23 mouse cellular contexts compared by ENCODE assay signal in the genomic region with DNA sequence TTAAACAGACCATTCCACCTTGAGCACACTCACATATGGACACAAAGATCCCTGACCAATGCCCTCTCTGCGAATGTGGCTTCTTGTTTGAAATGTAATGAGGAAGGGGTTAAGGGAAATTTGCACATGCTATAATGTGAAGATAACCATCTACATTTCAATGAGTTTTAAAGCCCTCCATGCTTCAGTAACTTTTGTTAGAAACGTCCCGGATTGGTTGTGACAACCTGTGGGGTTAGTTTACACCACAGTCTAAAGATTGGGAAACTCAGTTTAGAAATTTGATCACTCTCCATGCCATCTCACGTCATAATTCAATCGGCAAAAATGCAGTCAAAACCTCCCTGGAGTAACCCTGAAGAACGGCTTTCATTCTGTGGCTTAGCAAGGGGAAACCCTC.
DNase-seq lines count a peak whose midpoint lies in the region; ATAC-seq and TF ChIP-seq lines count a peak whose summit lies in the region.
"Had no signal": no experiment of that assay in that cellular context is flagged by ENCODE, and none has a peak within 500 bp of the region (broad histone marks: within the 10 kb centered on the region; RNA-seq: fewer than 3 reads in every experiment).

No protein-coding gene starts in this region.

- no peaks in the 10 kb centered on the region for H3K4me1 ChIP-seq in embryonic facial prominence, embryonic 11.5 days (ENCODE audit: control insufficient read depth, insufficient read depth, low read length)
- H3K4me1 ChIP-seq in embryonic facial prominence, embryonic 10.5 days, result peaks cover 28% of the 10 kb centered on the region
- 0 out of 2 replicates have a peak, but pooled peaks cover 13% of the 10 kb centered on the region for H3K4me1 ChIP-seq in kidney, embryonic 14.5 days (ENCODE audit: control insufficient read depth, insufficient read depth, low read length)
- H3K4me1 ChIP-seq in kidney, embryonic 16.5 days (ENCODE audit: insufficient read depth, low read length), result peaks cover 9% of the 10 kb centered on the region
- no peaks in the 10 kb centered on the region for H3K4me1 ChIP-seq in lung, postnatal 0 days (ENCODE audit: insufficient read depth, low read depth, low read length)
- H3K4me1 ChIP-seq: embryonic facial prominence, embryonic 15.5 days had no signal

- DNase-seq in embryonic facial prominence, embryonic 11.5 days (ENCODE audit: low spot score), result peak; percentile 64
- DNase-seq in embryonic facial prominence, embryonic 10.5 days (ENCODE audit: low spot score), result no peak
- no peak for DNase-seq in kidney, postnatal 4 days
- no peak for DNase-seq in kidney, postnatal 36 days
- DNase-seq in forelimb bud, embryonic 11.5 days (ENCODE audit: low read depth, low spot score), result peak; percentile 41
- no peak for DNase-seq in lung, postnatal 0 days (ENCODE audit: low spot score)
- DNase-seq: adrenal gland, adult 2 months; adrenal gland, postnatal 10 days; adrenal gland, postnatal 25 days; cerebellum, adult 11 months; cerebellum, adult 18-20 months; cerebellum, adult 8-10 months; cerebellum, adult 9-11 months; cerebellum, postnatal 25 days had no signal

- no peak overlapping the region for H3K27ac ChIP-seq in embryonic facial prominence, embryonic 11.5 days (replicated peaks; ENCODE audit: low read depth, low read length)
- H3K27ac ChIP-seq in embryonic facial prominence, embryonic 10.5 days (replicated peaks), result no peak overlapping the region
- H3K27ac ChIP-seq in kidney, embryonic 14.5 days (ENCODE audit: low read depth, low read length), result no peak overlapping the region
- no peak overlapping the region for H3K27ac ChIP-seq in kidney, embryonic 16.5 days (ENCODE audit: low read length)
- no peak overlapping the region for H3K27ac ChIP-seq in lung, postnatal 0 days (ENCODE audit: low read length)
- H3K27ac ChIP-seq: embryonic facial prominence, embryonic 12.5 days; embryonic facial prominence, embryonic 15.5 days; forebrain, embryonic 10.5 days; forebrain, embryonic 12.5 days had no signal

- TF ChIP-seq EP300 in lung, postnatal 0 days (IDR thresholded peaks at IDR 0.05), result no peak

- no peaks in the 10 kb centered on the region for H3K9me3 ChIP-seq in embryonic facial prominence, embryonic 11.5 days (replicated peaks; ENCODE audit: control insufficient read depth, low read length)
- no peaks in the 10 kb centered on the region for H3K9me3 ChIP-seq in embryonic facial prominence, embryonic 10.5 days
- H3K9me3 ChIP-seq in kidney, embryonic 14.5 days (ENCODE audit: control insufficient read depth, low read length), result no peaks in the 10 kb centered on the region
- H3K9me3 ChIP-seq in kidney, embryonic 16.5 days (ENCODE audit: low read length), result no peaks in the 10 kb centered on the region
- no peaks in the 10 kb centered on the region for H3K9me3 ChIP-seq in lung, postnatal 0 days (ENCODE audit: low read length)
- H3K9me3 ChIP-seq: embryonic facial prominence, embryonic 12.5 days; embryonic facial prominence, embryonic 15.5 days; forebrain, embryonic 10.5 days; forebrain, embryonic 12.5 days had no signal

- H3K4me2 ChIP-seq in embryonic facial prominence, embryonic 11.5 days (ENCODE audit: low read depth, low read length), result no peak overlapping the region
- H3K4me2 ChIP-seq in kidney, embryonic 14.5 days (replicated peaks; ENCODE audit: low read depth, low read length), result no peak overlapping the region
- no peak overlapping the region for H3K4me2 ChIP-seq in kidney, embryonic 16.5 days (replicated peaks; ENCODE audit: low read depth, low read length)
- no peak overlapping the region for H3K4me2 ChIP-seq in lung, postnatal 0 days (replicated peaks; ENCODE audit: low read depth, low read length)
- H3K4me2 ChIP-seq: embryonic facial prominence, embryonic 12.5 days; embryonic facial prominence, embryonic 15.5 days; forebrain, embryonic 12.5 days had no signal

- TF ChIP-seq CTCF in lung, postnatal 0 days (IDR thresholded peaks at IDR 0.05), result no peak

- ATAC-seq in embryonic facial prominence, embryonic 11.5 days (replicated peaks; ENCODE audit: insufficient number of reproducible peaks, low FRiP score, low TSS enrichment, low read depth), result peak; percentile 14
- ATAC-seq in kidney, embryonic 14.5 days (ENCODE audit: low FRiP score, low TSS enrichment), result peak; percentile 77
- ATAC-seq in kidney, embryonic 16.5 days (ENCODE audit: low FRiP score, low TSS enrichment), result peak; percentile 63; the same call in 1 of the 2 replicates
- ATAC-seq in lung, postnatal 0 days, result no peak
- ATAC-seq: forebrain, embryonic 14.5 days; forebrain, embryonic 16.5 days had no signal

- no peaks in the 10 kb centered on the region for H3K27me3 ChIP-seq in embryonic facial prominence, embryonic 11.5 days (ENCODE audit: control insufficient read depth, insufficient read depth, low read length)
- H3K27me3 ChIP-seq in embryonic facial prominence, embryonic 10.5 days (replicated peaks; ENCODE audit: low read depth, poor library complexity, severe bottlenecking), result no peaks in the 10 kb centered on the region
- H3K27me3 ChIP-seq in kidney, embryonic 14.5 days (ENCODE audit: control insufficient read depth, insufficient read depth, low read length), result no peaks in the 10 kb centered on the region
- H3K27me3 ChIP-seq in kidney, embryonic 16.5 days (ENCODE audit: insufficient read depth, low read length), result no peaks in the 10 kb centered on the region
- H3K27me3 ChIP-seq in lung, postnatal 0 days (replicated peaks; ENCODE audit: insufficient read depth, low read length), result no peaks in the 10 kb centered on the region
- H3K27me3 ChIP-seq: embryonic facial prominence, embryonic 12.5 days; embryonic facial prominence, embryonic 15.5 days had no signal

- no peak overlapping the region for H3K9ac ChIP-seq in embryonic facial prominence, embryonic 11.5 days (replicated peaks; ENCODE audit: low read length)
- no peak overlapping the region for H3K9ac ChIP-seq in kidney, embryonic 14.5 days (ENCODE audit: low read depth, low read length)
- no peak overlapping the region for H3K9ac ChIP-seq in kidney, embryonic 16.5 days (replicated peaks; ENCODE audit: low read length)
- H3K9ac ChIP-seq in lung, postnatal 0 days (replicated peaks; ENCODE audit: low read depth), result no peak overlapping the region
- H3K9ac ChIP-seq: embryonic facial prominence, embryonic 12.5 days; embryonic facial prominence, embryonic 15.5 days; forebrain, embryonic 12.5 days had no signal

- 27% methylated on average over 6 of the region's 6 CpGs for WGBS in embryonic facial prominence, embryonic 11.5 days
- WGBS in embryonic facial prominence, embryonic 10.5 days, result 44% methylated on average over 6 of the region's 6 CpGs
- WGBS in kidney, embryonic 14.5 days, result 24% methylated on average over 6 of the region's 6 CpGs
- 24% methylated on average over 6 of the region's 6 CpGs for WGBS in kidney, embryonic 16.5 days
- 25% methylated on average over 6 of the region's 6 CpGs for WGBS in lung, postnatal 0 days

- no peak overlapping the region for H3K4me3 ChIP-seq in embryonic facial prominence, embryonic 11.5 days (ENCODE audit: low read depth, low read length)
- H3K4me3 ChIP-seq in embryonic facial prominence, embryonic 10.5 days, result no peak overlapping the region
- H3K4me3 ChIP-seq in kidney, embryonic 14.5 days (ENCODE audit: low read length), result no peak overlapping the region
- H3K4me3 ChIP-seq in kidney, embryonic 16.5 days (ENCODE audit: low read length), result no peak overlapping the region
- H3K4me3 ChIP-seq in lung, postnatal 0 days (ENCODE audit: low read depth, low read length), result no peak overlapping the region
- H3K4me3 ChIP-seq: embryonic facial prominence, embryonic 12.5 days; embryonic facial prominence, embryonic 15.5 days; erythroblast, embryonic 14.5 days; forebrain, embryonic 10.5 days; forebrain, embryonic 12.5 days had no signal

- no peaks in the 10 kb centered on the region for H3K36me3 ChIP-seq in embryonic facial prominence, embryonic 11.5 days (replicated peaks; ENCODE audit: control insufficient read depth, insufficient read depth, low read depth, low read length)
- 0 out of 2 replicates have a peak, but pooled peaks cover 7% of the 10 kb centered on the region for H3K36me3 ChIP-seq in embryonic facial prominence, embryonic 10.5 days (replicated peaks)
- no peaks in the 10 kb centered on the region for H3K36me3 ChIP-seq in kidney, embryonic 14.5 days (ENCODE audit: control insufficient read depth, insufficient read depth, low read length)
- no peaks in the 10 kb centered on the region for H3K36me3 ChIP-seq in kidney, embryonic 16.5 days (ENCODE audit: insufficient read depth, low read length)
- no peaks in the 10 kb centered on the region for H3K36me3 ChIP-seq in lung, postnatal 0 days (ENCODE audit: insufficient read depth, low read length)
- H3K36me3 ChIP-seq: embryonic facial prominence, embryonic 12.5 days; embryonic facial prominence, embryonic 15.5 days; forebrain, embryonic 12.5 days had no signal

Comparison
In these comparisons a context has a peak if more than half of its experiments do, and no peak if none do; other contexts are left out.
1. DNase-seq: peak in embryonic facial prominence, embryonic 11.5 days (single experiment) and forelimb bud, embryonic 11.5 days (single experiment); none in embryonic facial prominence, embryonic 10.5 days (single experiment), kidney, postnatal 4 days (0 of 2), kidney, postnatal 36 days (0 of 2) and lung, postnatal 0 days (single experiment).